Mouse (Mus musculus) MEL (cell line): Measurements from ENCODE around the gene Btn2a2.

ENCODE experiments used
- CTCF ChIP-seq, 3 experiments: IDR thresholded peaks in 2 of 3; conservative IDR thresholded peaks in 1 of 3; 2 replicates each; pipeline ENCODE4 v1.5.1; 2011 to 2012; ENCODE audit warnings: low read length in 3 of 3, low read depth in 2 of 3, mild to moderate bottlenecking in 2 of 3, improper control_type of control experiment in 1 of 3, inconsistent platforms in 1 of 3, mixed read lengths in 1 of 3, moderate library complexity in 1 of 3; ENCODE audit not compliant: control insufficient read depth in 1 of 3, insufficient read depth in 1 of 3, poor library complexity in 1 of 3, severe bottlenecking in 1 of 3
- EP300 ChIP-seq, 2 experiments: IDR thresholded peaks; 2 replicates each; pipeline ENCODE4 v1.6.1; 2011; ENCODE audit warnings: improper control_type of control experiment in 2 of 2, low read length in 2 of 2, low read depth in 1 of 2, mild to moderate bottlenecking in 1 of 2
- GABPA ChIP-seq: IDR thresholded peaks from 2 replicates; pipeline ENCODE4 v1.6.1; 2012; ENCODE audit warnings: low read depth, mild to moderate bottlenecking, inconsistent platforms, low read length, improper control_type of control experiment, moderate library complexity
- KAT2A ChIP-seq: conservative IDR thresholded peaks from 2 replicates; pipeline ENCODE4 v1.6.1; 2012; ENCODE audit warnings: low read depth, low read length, improper control_type of control experiment, inconsistent platforms
- MAX ChIP-seq: IDR thresholded peaks from 2 replicates; pipeline ENCODE4 v1.6.1; 2011; ENCODE audit warnings: low read length, improper control_type of control experiment
- POLR2A ChIP-seq, 2 experiments: IDR thresholded peaks; 2 replicates each; pipeline ENCODE4 v1.6.1; 2011 to 2012; ENCODE audit warnings: low read length in 2 of 2, mild to moderate bottlenecking in 2 of 2, control low read depth in 1 of 2, improper control_type of control experiment in 1 of 2, low read depth in 1 of 2, moderate library complexity in 1 of 2; ENCODE audit not compliant: control insufficient read depth in 1 of 2, insufficient read depth in 1 of 2, poor library complexity in 1 of 2
- RCOR1 ChIP-seq: IDR thresholded peaks from 2 replicates; pipeline ENCODE4 v1.6.1; 2012; ENCODE audit warnings: low read depth, mild to moderate bottlenecking, inconsistent platforms, low read length, improper control_type of control experiment
- UBTF ChIP-seq: IDR thresholded peaks from 2 replicates; pipeline ENCODE4 v1.6.1; 2012; ENCODE audit warnings: low read depth, mild to moderate bottlenecking, inconsistent platforms, low read length, improper control_type of control experiment, moderate library complexity, borderline replicate concordance; ENCODE audit not compliant: insufficient read depth
- USF1 ChIP-seq: IDR thresholded peaks from 2 replicates; pipeline ENCODE4 v1.6.1; 2014; ENCODE audit warnings: low read depth, mild to moderate bottlenecking, inconsistent platforms, low read length, improper control_type of control experiment, moderate library complexity

- no peak for TF ChIP-seq POLR2A (IDR thresholded peaks at IDR 0.05; ENCODE audit: control insufficient read depth in 1 of 2, insufficient read depth in 1 of 2, low read depth in 1 of 2, low read length in 2 of 2, poor library complexity in 1 of 2)
- TF ChIP-seq CTCF (IDR thresholded peaks at IDR 0.05 in 2 of 3, conservative IDR thresholded peaks at IDR 0.05 in 1 of 3; ENCODE audit: control insufficient read depth in 1 of 3, insufficient read depth in 1 of 3, low read depth in 2 of 3, low read length in 3 of 3, poor library complexity in 1 of 3, severe bottlenecking in 1 of 3), result no peak
- no peak for TF ChIP-seq MAX
- no peak for TF ChIP-seq UBTF
- no peak for TF ChIP-seq GABPA
- no peak for TF ChIP-seq KAT2A
- no peak for TF ChIP-seq EP300 (IDR thresholded peaks at IDR 0.05; ENCODE audit: low read depth in 1 of 2, low read length in 2 of 2)
- no peak for TF ChIP-seq RCOR1
- no peak for TF ChIP-seq USF1
Measured at GRCm38 (mm10) chr13:23519416-23519815, 30.8 kb upstream of the Btn2a2 start.
